Mouse (Mus musculus) lung, postnatal 0 days (tissue): ENCODE measurements around the gene Rundc3a.

Experiments
- CTCF ChIP-seq: IDR thresholded peaks from 2 replicates; pipeline ENCODE4 v1.5.1; 2016; ENCODE audit warnings: antibody characterized with exemption, mild to moderate bottlenecking
- EP300 ChIP-seq: IDR thresholded peaks from 2 replicates; pipeline ENCODE4 v1.6.1; 2016; ENCODE audit warnings: antibody characterized with exemption, mild to moderate bottlenecking, control low read depth

DNA sequence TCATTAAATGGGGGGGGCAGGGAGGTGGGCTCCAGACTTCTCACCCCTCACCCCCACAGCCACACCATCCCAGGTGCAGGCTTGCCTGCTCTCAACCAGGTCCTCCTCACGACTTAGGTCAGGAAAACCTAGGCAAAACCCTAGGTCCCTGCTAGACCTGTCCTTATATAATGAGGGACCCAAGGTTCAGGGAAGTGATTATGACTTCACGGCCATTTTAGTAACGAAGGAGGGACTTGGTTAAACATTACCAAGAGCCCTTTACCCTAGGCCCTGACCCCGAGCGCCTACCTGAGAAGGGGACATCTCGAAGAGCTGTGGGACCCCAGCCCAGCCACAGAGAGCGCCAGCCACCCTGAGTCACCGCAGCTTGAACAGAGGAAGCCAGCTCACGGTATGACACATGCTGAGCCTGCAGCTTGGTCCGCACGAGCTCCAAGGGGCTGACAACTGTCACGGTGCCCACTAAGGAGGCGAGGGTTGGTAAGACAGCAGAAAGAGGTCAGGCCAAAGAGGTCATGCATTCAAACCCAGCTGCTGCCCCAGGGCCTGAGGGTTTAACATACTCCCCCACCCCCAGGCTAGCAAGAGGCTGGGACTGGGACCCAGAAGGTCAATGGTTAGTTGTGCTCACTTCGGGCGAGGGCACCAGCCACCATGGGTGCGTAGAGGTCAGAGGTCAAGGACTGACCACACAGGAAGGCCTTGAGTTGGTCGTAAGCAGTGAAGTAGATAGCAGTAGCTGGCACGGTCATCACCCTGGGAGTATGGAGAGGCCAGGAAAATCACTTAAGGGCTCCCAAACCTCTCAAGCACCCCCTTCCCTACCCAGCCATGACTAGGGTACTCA lies 11.2 kb downstream of the Rundc3a start:
- no peak for TF ChIP-seq CTCF
- no peak for TF ChIP-seq EP300
